Mouse (Mus musculus): ENCODE measurements around the gene Tmem167b. TPM values are rescaled to one million over a fixed set of nuclear protein-coding genes. Genes with fewer than 3 reads are reported as not detected.
A peak's percentile ranks its signal among the peaks of the same experiment; 100 is the strongest.

Tmem167b gene
- total and polyA plus RNA-seq, 2 experiments from 2014 or later: 35.6 to 41.7 TPM

DNA sequence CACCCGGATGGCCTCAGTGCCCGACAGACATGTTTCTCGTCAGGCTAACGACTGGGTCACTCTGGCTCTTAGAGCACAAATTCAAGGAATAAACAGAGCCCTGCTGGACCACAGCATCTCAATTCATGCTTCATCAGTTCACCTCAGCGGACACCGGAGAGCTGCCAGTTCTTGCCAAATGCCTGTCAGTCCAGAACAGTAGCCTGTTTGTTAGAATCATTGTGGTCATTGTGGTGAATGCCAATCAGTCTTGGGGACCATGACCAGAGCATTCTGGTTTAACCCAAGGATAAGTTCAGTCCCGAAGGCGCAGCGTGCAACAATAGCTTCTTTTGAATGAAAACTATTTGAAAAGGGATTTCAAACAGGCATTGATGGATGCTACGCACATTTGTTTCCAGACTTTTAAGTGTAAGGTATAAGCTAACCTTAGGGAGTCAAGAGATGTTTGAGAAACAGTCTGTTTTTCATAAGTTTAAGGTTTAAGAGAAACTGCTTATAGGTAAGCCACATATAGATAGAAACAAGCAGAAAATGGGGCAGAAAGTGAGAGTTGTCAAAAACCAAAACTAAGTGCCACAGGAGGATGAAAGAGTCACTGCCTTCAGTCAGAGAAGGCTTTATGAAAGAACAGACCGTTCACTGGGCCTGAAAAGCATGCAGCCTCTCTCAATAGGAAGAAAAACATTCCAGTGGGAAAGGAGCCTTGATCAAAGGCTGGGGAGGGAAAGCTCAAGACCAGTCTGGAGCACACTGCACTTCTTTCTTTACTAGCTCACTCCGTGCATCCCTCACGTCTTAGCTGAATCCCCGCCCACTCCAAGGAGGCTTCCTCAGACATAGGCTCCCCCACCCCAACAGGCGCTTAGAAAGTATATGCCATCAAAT lies 6.0 kb upstream of the Tmem167b start:
- WGBS: 10% methylated on average over 15 of the region's 15 CpGs
- Histone ChIP-seq H3K9me3 (ENCODE audit: low read length) (no peaks in the 10 kb centered on the region), H3K27ac (ENCODE audit: low read depth, low read length) (no peak overlapping the region), H3K9ac (replicated peaks; ENCODE audit: low read length, poor library complexity, severe bottlenecking) (no peak overlapping the region), H3K27me3 (ENCODE audit: insufficient read depth, low read length) (no peaks in the 10 kb centered on the region), H3K36me3 (ENCODE audit: insufficient read depth, low read length) (no peaks in the 10 kb centered on the region), H3K4me2 (ENCODE audit: low read depth, low read length, poor library complexity, severe bottlenecking) (no peak overlapping the region), H3K4me3 (ENCODE audit: low read depth, low read length) (no peak overlapping the region), H3K4me1 (ENCODE audit: insufficient read depth, low read length) (peaks cover 5% of the 10 kb centered on the region; the same call in 1 of the 2 replicates)
- ATAC-seq (ENCODE audit: low FRiP score) (peak; percentile 4; the same call in 1 of the 2 replicates), DNase-seq (ENCODE audit: low spot score) (peak; percentile 83)
- no peak for TF ChIP-seq CTCF (IDR thresholded peaks at IDR 0.05)

DNA sequence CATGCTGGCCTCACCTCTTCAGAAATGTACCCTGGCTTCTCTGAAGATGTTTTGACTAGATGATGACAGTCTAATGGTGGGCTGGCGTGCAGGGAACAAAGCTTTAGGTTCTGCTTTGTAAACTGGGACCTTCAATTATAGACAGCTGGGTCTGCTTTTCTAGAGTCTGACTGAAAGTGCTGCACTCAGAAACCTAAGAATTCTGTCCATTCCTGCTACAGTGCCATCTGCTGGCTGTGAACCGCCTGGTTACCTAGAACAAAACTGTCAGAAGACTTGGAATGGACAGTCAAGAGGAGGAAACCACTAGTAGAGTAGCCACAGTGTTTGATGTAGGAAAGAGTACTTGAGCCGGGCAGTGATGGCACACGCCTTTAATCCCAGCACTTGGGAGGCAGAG lies 1.0 kb upstream of the Tmem167b start:
- H3K27ac ChIP-seq (ENCODE audit: low read depth, low read length): peak overlapping the region; percentile 93
- WGBS: 4% methylated on average over 4 of the region's 4 CpGs
- H3K27me3 ChIP-seq (ENCODE audit: insufficient read depth, low read length): no peaks in the 10 kb centered on the region
- peaks cover 8% of the 10 kb centered on the region; the same call in 1 of the 2 replicates for H3K36me3 ChIP-seq (ENCODE audit: insufficient read depth, low read length)
- DNase-seq (ENCODE audit: low spot score) (peak; percentile 90), ATAC-seq (ENCODE audit: low FRiP score) (no peak)
- peak; percentile 86 for TF ChIP-seq CTCF (IDR thresholded peaks at IDR 0.05)
- peak overlapping the region; percentile 83; the same call in 1 of the 2 replicates for H3K4me3 ChIP-seq (ENCODE audit: low read depth, low read length)
- no peaks in the 10 kb centered on the region for H3K4me1 ChIP-seq (ENCODE audit: insufficient read depth, low read length)
- H3K4me2 ChIP-seq (ENCODE audit: low read depth, low read length, poor library complexity, severe bottlenecking): peak overlapping the region; percentile 53
- no peak overlapping the region for H3K9ac ChIP-seq (replicated peaks; ENCODE audit: low read length, poor library complexity, severe bottlenecking)
- no peaks in the 10 kb centered on the region for H3K9me3 ChIP-seq (ENCODE audit: low read length)

DNA sequence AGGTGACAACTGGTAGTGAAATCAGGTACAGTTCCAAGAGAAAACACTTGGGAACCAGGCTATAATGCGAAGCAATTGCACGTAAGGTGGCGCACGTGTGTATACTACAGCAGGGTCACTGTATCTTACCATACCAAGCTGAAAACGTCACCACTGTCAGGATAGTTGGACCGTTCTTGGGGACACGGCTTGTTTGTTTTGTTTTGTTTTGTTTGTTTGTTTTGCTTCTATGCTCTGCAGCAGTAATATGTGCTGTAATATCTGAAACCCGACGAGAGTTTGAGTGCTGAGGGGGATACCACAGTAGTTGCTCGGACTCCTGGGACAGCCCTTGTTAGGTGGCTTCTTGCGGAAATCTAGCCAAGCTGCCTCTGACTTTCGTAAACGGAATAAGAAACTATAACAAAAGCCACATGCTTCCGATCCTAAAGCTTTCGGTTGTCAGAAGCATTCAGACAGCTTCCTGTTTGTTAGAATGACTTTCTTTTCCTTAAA lies 558 bp upstream of the Tmem167b start:
- no peaks in the 10 kb centered on the region for H3K4me1 ChIP-seq (ENCODE audit: insufficient read depth, low read length)
- 14% methylated on average over 15 of the region's 15 CpGs for WGBS

DNA sequence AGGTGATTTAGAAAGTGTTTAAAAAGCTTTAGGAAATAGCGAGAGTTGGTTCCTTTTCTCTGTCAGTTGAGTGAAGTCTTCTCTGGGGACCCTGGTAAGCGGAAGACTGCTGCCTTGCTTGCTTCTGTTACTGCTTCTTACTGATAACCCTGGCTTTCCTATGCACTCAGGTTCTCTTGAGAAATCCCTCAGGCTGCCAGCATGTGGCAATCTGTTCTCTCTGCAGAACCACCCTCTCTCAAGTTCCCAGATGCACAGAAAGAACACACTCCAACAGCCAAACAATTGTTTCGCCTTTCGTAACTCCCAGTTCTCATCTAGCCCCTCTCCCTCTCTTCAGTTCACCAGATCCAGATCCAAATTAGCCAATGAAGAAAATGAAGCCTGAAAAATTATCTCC lies 4.4 kb downstream of the Tmem167b start:
- WGBS: 92% methylated on average over 4 of the region's 4 CpGs
- Histone ChIP-seq H3K27me3 (ENCODE audit: insufficient read depth, low read length) (no peaks in the 10 kb centered on the region), H3K9me3 (ENCODE audit: low read length) (no peaks in the 10 kb centered on the region), H3K27ac (ENCODE audit: low read depth, low read length) (no peak overlapping the region), H3K36me3 (ENCODE audit: insufficient read depth, low read length) (peaks cover 19% of the 10 kb centered on the region), H3K4me3 (ENCODE audit: low read depth, low read length) (no peak overlapping the region), H3K4me1 (ENCODE audit: insufficient read depth, low read length) (peaks cover 4% of the 10 kb centered on the region; the same call in 1 of the 2 replicates), H3K9ac (replicated peaks; ENCODE audit: low read length, poor library complexity, severe bottlenecking) (no peak overlapping the region), H3K4me2 (ENCODE audit: low read depth, low read length, poor library complexity, severe bottlenecking) (no peak overlapping the region)
- TF ChIP-seq CTCF (IDR thresholded peaks at IDR 0.05): no peak
- DNase-seq (ENCODE audit: low spot score) (no peak), ATAC-seq (ENCODE audit: low FRiP score) (no peak)

More for the DNA sequence above, 558 bp upstream of the Tmem167b start:
- Histone ChIP-seq H3K27ac (ENCODE audit: low read depth, low read length) (peak overlapping the region; percentile 93), H3K36me3 (ENCODE audit: insufficient read depth, low read length) (peaks cover 13% of the 10 kb centered on the region; the same call in 1 of the 2 replicates), H3K9me3 (ENCODE audit: low read length) (no peaks in the 10 kb centered on the region), H3K27me3 (ENCODE audit: insufficient read depth, low read length) (no peaks in the 10 kb centered on the region), H3K4me2 (ENCODE audit: low read depth, low read length, poor library complexity, severe bottlenecking) (peak overlapping the region; percentile 53), H3K9ac (replicated peaks; ENCODE audit: low read length, poor library complexity, severe bottlenecking) (no peak overlapping the region; the same call in 1 of the 2 replicates), H3K4me3 (ENCODE audit: low read depth, low read length) (peak overlapping the region; percentile 83)
- peak; percentile 62 for TF ChIP-seq CTCF (IDR thresholded peaks at IDR 0.05)
- ATAC-seq (ENCODE audit: low FRiP score) (peak; percentile 80), DNase-seq (ENCODE audit: low spot score) (peak; percentile 76)

DNA sequence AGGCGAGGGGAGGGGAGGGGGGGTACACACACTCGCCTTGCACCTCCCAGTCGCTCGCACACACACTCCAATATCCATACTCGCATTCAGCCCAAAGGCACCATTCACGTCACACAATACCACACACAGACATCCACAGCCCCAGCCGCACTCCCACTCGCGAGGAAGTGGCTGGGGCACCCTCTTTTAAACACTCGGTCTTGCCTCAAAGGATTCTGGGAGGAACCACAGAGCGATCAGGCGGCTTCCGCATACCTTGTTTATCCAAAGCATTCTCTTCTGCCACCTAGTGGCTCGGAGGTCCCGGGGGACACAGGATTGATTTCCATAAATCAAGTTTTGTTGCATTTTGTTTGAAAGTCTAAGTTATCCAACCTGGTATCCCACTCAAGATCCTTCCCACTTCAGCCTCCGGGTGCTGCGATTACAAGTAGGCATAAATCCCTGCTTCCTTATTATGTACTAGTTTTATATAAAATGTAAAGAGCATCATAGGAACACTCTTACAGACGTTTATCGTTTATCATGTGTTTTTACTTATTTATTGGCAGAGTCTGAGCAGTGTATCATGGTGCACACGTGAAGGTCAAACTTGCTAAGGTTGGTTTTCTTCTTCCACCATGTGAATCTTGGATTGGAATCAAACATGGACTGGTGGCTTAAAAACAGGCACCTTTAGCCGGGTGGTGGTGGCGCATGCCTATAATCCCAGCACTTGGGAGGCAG lies 7.5 kb downstream of the Tmem167b start:
- WGBS: 18% methylated on average over 22 of the region's 22 CpGs
- Histone ChIP-seq H3K4me1 (ENCODE audit: insufficient read depth, low read length) (peaks cover 4% of the 10 kb centered on the region; the same call in 1 of the 2 replicates), H3K36me3 (ENCODE audit: insufficient read depth, low read length) (peaks cover 19% of the 10 kb centered on the region)

More for the DNA sequence above, 7.5 kb downstream of the Tmem167b start:
- Histone ChIP-seq H3K9ac (replicated peaks; ENCODE audit: low read length, poor library complexity, severe bottlenecking) (peak overlapping the region; percentile 97), H3K27me3 (ENCODE audit: insufficient read depth, low read length) (no peaks in the 10 kb centered on the region), H3K27ac (ENCODE audit: low read depth, low read length) (peak overlapping the region; percentile 96), H3K4me3 (ENCODE audit: low read depth, low read length) (peak overlapping the region; percentile 76), H3K4me2 (ENCODE audit: low read depth, low read length, poor library complexity, severe bottlenecking) (peak overlapping the region; percentile 80), H3K9me3 (ENCODE audit: low read length) (no peaks in the 10 kb centered on the region)
- TF ChIP-seq CTCF (IDR thresholded peaks at IDR 0.05): peak; percentile 96
- peak; percentile 98 for ATAC-seq (ENCODE audit: low FRiP score)
- peak; percentile 99 for DNase-seq (ENCODE audit: low spot score)

All from midbrain, postnatal 0 days (tissue).